Mouse (Mus musculus) 3134 (cell line): ENCODE measurements around the gene 1300017J02Rik.

ENCODE experiments used
- DNase-seq: peaks from one replicate; pipeline ENCODE4 v3.0.0-alpha.2; 2011; ENCODE audit warnings: low spot score; ENCODE audit not compliant: insufficient read length; ENCODE audit errors: extremely low read depth

The 1300017J02Rik gene

DNA sequence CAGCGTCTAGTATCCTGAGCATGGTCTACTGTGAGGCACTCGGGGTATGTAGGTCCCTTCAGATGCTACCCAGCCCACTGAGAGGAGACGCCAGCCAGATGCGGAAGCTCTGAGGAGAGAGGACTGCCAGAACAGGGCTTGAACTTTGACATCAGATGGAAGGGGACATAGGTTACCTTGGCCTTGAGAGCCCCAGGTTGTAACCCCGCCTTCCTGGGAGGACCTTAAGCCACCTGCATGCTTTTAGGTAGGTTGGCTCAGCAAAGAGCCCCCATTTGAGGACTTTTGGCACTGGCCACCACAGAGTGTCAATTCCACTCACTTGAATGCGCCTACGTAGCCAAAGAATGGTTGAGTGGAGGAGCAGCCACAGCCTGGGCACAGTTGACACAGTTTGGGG lies 80.2 kb downstream of the 1300017J02Rik start:
- no peak for DNase-seq

DNA sequence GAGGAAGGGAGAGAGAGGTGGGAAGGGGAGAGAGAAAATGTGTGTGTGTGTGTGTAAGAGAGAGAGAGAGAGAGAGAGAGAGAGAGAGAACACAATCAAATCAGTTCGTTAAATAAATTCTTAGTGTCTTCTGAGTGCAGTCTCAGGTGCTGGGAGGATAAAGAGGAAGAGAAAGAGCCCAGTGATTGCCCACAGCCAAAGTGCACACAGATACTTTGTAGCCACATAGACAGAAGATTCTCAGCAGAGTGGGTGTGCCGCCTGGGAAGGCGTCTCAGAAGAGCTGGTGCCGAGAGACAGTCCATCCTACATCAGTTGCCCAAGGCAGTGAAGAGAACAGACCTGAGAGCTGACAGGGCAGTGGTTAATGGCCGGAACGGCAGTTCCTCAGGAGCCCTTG lies 90.6 kb downstream of the 1300017J02Rik start:
- DNase-seq = no peak

DNA sequence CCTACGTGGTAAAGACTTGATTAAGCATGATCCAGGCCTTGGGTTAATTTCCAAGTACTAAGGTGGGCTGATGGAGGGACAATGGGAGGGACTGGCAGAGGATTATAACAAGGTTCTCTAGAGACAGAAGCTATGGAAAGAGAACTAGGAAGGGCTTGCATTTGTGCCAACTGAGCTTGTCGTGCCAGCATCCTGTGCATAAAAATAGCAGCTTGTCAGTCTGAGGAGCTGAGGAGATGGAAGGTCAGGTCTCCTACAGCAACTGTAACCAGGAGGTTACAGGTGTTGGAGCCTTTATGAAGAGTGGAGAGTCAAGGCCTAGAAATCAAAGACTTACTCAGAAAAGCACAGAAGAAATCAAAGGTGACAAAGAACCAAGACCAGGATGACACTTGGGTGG lies 91.3 kb downstream of the 1300017J02Rik start:
- DNase-seq = no peak

DNA sequence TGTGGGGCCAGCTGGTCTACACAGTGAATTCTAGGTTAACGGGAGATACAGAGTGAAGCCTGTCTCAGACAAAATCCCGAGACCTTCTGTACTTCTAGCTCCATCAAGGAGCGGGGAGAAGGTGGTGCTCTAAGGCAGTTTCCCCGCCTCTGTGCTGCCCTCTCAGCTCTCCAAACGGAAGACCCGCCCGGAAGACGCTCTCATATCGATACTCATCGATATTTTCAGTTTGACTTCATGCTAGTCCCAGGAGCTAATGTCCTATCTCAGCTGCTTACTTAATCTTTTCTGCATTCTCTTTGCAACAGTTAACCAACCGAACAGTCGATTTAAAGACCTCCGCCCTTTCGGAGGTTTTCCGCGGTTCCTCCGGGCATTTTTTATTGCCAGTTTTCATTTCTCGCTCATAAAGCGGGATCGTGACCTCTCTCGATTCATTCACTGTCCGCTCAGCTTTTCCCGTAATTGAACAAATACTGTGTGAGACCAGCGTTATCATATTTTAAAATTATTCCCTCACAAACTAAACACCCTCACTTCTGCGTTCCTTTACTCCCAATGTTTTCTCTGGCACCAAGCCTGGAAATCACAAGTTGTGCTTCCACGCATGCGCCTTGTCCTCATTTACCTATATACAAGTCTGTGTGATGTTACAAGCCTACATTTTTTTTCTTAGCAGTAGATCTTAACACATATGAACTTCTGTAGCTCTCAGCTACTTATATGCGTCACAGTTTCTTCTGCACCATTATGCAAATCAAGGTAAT lies 92.0 kb downstream of the 1300017J02Rik start:
- DNase-seq = no peak

DNA sequence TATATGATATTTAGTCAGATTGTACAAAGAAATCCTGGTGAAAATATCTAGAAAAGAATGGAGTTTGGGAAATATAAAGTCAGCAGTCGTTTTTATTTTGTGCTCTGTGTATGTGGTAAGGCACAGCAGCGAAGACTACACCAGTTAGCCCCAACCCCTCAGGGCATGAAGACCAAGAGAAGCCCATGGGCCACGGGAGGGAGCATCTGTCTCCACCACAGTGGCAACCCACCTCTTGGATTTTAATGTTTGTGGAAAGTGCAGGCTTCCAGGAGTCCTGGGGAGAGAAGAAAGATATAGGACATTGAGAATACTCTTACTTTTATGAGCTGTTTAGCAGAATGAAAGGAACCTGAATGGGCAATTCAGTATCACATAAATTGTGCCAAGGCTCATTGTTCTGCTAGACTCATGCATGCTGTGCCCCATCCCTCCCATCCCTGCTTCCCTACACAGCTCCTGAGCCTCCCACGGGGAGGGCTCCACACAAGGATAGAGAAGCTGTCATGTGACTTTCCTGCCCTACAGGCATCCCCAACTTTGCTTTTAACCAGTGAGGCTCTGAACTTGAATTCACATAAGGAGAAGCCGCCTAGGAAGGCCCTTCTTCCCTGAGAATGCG lies 96.0 kb downstream of the 1300017J02Rik start:
- no peak for DNase-seq

DNA sequence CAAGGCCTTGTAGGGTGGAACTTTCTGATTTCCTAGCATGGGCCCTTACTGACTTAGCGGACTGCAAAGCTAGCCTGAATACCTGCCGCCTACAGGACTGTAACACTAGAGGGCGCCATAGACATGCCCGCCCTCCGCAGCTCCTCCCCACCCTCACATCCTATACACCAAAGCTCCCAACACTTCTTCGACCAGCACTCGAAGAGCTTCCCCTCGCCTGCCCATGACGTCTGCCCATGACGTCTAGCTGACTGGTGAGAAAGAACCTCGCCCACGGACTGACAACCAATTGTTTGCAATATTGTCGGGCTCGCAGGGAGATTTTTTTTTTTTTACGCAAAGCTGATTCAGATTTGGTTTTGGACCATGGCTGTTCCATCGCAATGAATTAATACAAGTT lies 97.0 kb downstream of the 1300017J02Rik start:
- DNase-seq = peak; percentile 65

DNA sequence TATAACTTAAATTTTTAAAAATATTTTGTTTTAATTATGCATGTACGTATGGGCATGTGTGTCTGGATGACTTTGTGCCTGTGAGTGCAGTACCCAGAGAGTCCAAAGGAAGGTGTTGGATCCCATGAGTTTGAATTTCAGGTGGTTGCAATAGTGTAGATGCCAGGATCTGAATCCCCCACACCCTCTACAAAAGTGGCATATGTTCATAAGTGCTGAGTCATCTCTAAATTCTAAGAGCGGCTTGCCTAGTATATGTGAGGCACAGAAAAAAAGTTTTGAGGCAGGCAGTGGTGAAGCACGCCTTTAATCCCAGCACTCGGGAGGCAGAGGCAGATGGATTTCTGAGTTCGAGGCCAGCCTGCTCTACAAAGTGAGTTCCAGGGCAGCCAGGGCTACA lies 99.1 kb downstream of the 1300017J02Rik start:
- DNase-seq = no peak

DNA sequence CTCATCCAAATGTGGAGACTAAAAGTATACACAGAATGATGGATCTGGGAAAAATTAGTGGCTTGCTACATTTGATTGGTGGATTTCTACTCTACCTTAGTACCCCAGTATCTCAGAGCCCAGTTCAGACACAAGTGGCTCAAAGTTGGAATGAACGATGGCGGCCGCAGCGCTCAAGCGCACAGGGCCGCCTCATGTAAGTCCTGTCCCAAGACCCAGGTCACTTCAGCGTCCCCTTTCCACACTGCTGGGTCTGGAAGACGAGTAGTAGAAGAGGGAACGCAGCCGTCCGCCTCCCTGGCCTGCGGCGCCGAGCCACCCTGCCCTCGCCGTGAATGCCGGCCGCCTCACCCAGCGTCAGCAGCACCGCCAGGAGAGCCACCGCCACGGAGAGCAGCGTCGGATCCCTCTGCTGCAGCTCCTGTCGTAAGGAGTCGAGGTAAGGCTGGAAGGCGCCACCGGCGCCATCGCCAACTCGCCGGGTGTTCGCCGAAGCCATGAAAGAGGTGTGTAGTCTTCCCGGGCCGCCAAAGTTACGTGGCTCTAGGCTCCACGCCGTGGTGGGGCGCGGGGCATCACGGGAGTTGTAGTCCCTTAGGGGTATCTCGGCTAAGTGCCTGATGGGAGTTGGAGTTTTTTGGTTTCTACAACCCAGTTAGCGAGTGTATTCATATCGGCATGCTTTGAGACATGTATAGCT lies 103.2 kb downstream of the 1300017J02Rik start, which contains the start of gene Srprb:
Gene Srprb, minus strand, starts transcription at position 577 of the 700 bp plus-strand sequence.
- DNase-seq = peak; percentile 87
